8 mouse cellular contexts compared by ENCODE assay signal in the genomic region with DNA sequence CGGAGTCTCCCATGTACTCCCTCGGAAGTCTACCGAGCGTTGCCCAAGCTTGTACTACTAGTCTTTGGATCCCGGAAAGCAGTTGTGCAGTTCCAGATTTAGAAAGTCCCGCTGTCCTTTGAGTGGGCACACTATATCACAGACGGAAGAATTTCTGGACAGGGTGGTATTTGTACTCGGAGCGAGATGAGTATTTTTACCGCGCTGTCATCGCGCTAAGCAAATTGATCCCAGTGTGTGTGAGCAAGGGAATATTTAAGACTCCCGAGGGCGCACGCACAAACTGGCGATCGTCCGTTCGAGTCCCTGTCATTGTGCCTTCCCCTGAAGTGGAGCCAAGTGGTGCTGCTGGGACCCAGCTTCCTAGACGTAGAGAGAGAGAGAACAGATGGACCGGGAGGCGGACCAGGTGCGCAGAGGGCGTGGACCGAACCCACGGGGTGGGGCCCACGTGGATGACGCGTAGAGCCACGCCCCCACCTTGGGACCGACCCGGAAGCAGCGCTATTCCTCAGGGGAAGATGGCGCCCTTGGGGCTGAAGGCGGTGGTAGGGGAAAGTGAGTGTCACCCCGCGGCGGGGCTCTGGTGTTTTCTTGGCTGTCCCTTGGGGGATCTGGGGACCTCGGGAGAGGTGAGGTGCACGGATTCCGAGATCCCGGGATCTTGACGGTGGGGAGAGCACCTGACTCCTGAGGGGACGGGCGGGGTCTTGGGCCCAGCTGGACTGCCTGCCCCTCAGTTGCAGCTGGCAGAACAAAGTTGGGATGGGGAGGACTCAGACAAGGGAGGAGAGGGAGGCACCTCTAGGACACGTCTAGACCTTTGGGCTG. TPM values are rescaled to one million over a fixed set of nuclear protein-coding genes. Genes with fewer than 3 reads are reported as not detected.
DNase-seq lines count a peak whose midpoint lies in the region; ATAC-seq and TF ChIP-seq lines count a peak whose summit lies in the region.

Gene Stxbp2 (plus strand): TSS at position 309 of the 831 bp plus-strand sequence.

- no peak for TF ChIP-seq CTCF in C2C12 (IDR thresholded peaks at IDR 0.05; ENCODE audit: control insufficient read depth, insufficient read depth, insufficient read length)
- TF ChIP-seq CTCF in heart, postnatal 0 days (IDR thresholded peaks at IDR 0.05; ENCODE audit: low read depth): no peak
- TF ChIP-seq CTCF in liver, postnatal 0 days (IDR thresholded peaks at IDR 0.05; ENCODE audit: low read depth): no peak
- TF ChIP-seq CTCF in testis, adult 2 months (IDR thresholded peaks at IDR 0.05; ENCODE audit: control insufficient read depth, insufficient read depth, insufficient replicate concordance, low read depth, low read length): no peak

- H3K4me3 ChIP-seq in C2C12 (ENCODE audit: insufficient read depth, poor library complexity, severe bottlenecking): peak within 1 kb of the TSS; percentile 34
- H3K4me3 ChIP-seq in heart, postnatal 0 days (ENCODE audit: low read depth, low read length): peak within 1 kb of the TSS; percentile 55
- H3K4me3 ChIP-seq in liver, postnatal 0 days (ENCODE audit: low read depth, low read length): peak within 1 kb of the TSS; percentile 67
- peak within 1 kb of the TSS; percentile 40 for H3K4me3 ChIP-seq in neural tube, embryonic 12.5 days
- H3K4me3 ChIP-seq in testis, adult 2 months (ENCODE audit: control insufficient read depth, low read depth, low read length): peak within 1 kb of the TSS; percentile 73

- peak; percentile 61 for DNase-seq in adrenal gland, adult 8-10 months
- peak; percentile 69 for DNase-seq in embryo, embryonic 9.5 days (ENCODE audit: extremely low spot score)
- DNase-seq in heart, postnatal 0 days (ENCODE audit: low spot score): peak; percentile 25
- peak; percentile 83 to 90 for DNase-seq in kidney, postnatal 4 days
- peak; percentile 91 for DNase-seq in liver, postnatal 0 days

- H3K27me3 ChIP-seq in C2C12 (ENCODE audit: control insufficient read depth, insufficient read depth, insufficient read length): peaks cover 15% of the 10 kb centered on the region
- H3K27me3 ChIP-seq in heart, postnatal 0 days (ENCODE audit: control insufficient read depth, insufficient read depth, low read length): no peaks in the 10 kb centered on the region
- no peaks in the 10 kb centered on the region for H3K27me3 ChIP-seq in liver, postnatal 0 days (ENCODE audit: insufficient read depth, low read length)
- H3K27me3 ChIP-seq in neural tube, embryonic 12.5 days (replicated peaks): peaks cover 4% of the 10 kb centered on the region; the same call in 1 of the 2 replicates
- H3K27me3 ChIP-seq in testis, adult 2 months (ENCODE audit: control insufficient read depth, insufficient read depth, low read length): no peaks in the 10 kb centered on the region

- no peaks in the 10 kb centered on the region for H3K9me3 ChIP-seq in heart, postnatal 0 days (replicated peaks; ENCODE audit: control insufficient read depth, low read length)
- no peaks in the 10 kb centered on the region for H3K9me3 ChIP-seq in liver, postnatal 0 days (ENCODE audit: low read length)
- no peaks in the 10 kb centered on the region for H3K9me3 ChIP-seq in neural tube, embryonic 12.5 days

- no peaks in the 10 kb centered on the region for H3K79me2 ChIP-seq in C2C12 (ENCODE audit: control insufficient read depth, insufficient read depth)

- 0 out of 2 replicates have a peak, but pooled peaks cover 7% of the 10 kb centered on the region for H3K4me1 ChIP-seq in heart, postnatal 0 days (ENCODE audit: control insufficient read depth, insufficient read depth)
- peaks cover 17% of the 10 kb centered on the region for H3K4me1 ChIP-seq in liver, postnatal 0 days (ENCODE audit: insufficient read depth)
- H3K4me1 ChIP-seq in neural tube, embryonic 12.5 days: peaks cover 7% of the 10 kb centered on the region; the same call in 1 of the 2 replicates
- H3K4me1 ChIP-seq in testis, adult 2 months (ENCODE audit: control insufficient read depth, insufficient read depth, low read length): peaks cover 4% of the 10 kb centered on the region; the same call in 1 of the 2 replicates

- peak within 1 kb of the TSS; percentile 56 for H3K9ac ChIP-seq in heart, postnatal 0 days (replicated peaks; ENCODE audit: low read depth, low read length)
- H3K9ac ChIP-seq in liver, postnatal 0 days (replicated peaks): peak within 1 kb of the TSS; percentile 66
- peak within 1 kb of the TSS; percentile 44 for H3K9ac ChIP-seq in neural tube, embryonic 12.5 days

- no peak within 1 kb of the TSS for H3K27ac ChIP-seq in heart, postnatal 0 days (ENCODE audit: low read depth)
- H3K27ac ChIP-seq in liver, postnatal 0 days (ENCODE audit: low read depth): peak within 1 kb of the TSS; percentile 42
- no peak within 1 kb of the TSS for H3K27ac ChIP-seq in neural tube, embryonic 12.5 days
- H3K27ac ChIP-seq in testis, adult 2 months (ENCODE audit: control insufficient read depth, insufficient read depth, low read depth, low read length): no peak within 1 kb of the TSS

- H3ac ChIP-seq in C2C12 (ENCODE audit: control insufficient read depth, insufficient read length, low read depth): peak within 1 kb of the TSS; percentile 55

- peak; percentile 64 for TF ChIP-seq POLR2A in testis, adult 2 months (IDR thresholded peaks at IDR 0.05; ENCODE audit: control insufficient read depth, low read depth, low read length)

- H3K36me3 ChIP-seq in C2C12 (ENCODE audit: control insufficient read depth, insufficient read depth): no peaks in the 10 kb centered on the region
- no peaks in the 10 kb centered on the region for H3K36me3 ChIP-seq in heart, postnatal 0 days (replicated peaks; ENCODE audit: control insufficient read depth, insufficient read depth, low read length)
- H3K36me3 ChIP-seq in liver, postnatal 0 days (replicated peaks; ENCODE audit: insufficient read depth, low read length): peaks cover 32% of the 10 kb centered on the region
- H3K36me3 ChIP-seq in neural tube, embryonic 12.5 days: no peaks in the 10 kb centered on the region
- no peaks in the 10 kb centered on the region for H3K36me3 ChIP-seq in testis, adult 2 months (ENCODE audit: control insufficient read depth, insufficient read depth, low read length)

- ATAC-seq in heart, postnatal 0 days (ENCODE audit: insufficient read depth, low read depth): peak; percentile 84
- peak; percentile 97 for ATAC-seq in liver, postnatal 0 days
- ATAC-seq in neural tube, embryonic 12.5 days (ENCODE audit: low FRiP score, low read depth): peak; percentile 68

- H3K4me2 ChIP-seq in heart, postnatal 0 days (ENCODE audit: low read depth, low read length): peak within 1 kb of the TSS; percentile 76
- H3K4me2 ChIP-seq in liver, postnatal 0 days (ENCODE audit: low read depth, low read length): peak within 1 kb of the TSS; percentile 68
- peak within 1 kb of the TSS; percentile 68 for H3K4me2 ChIP-seq in neural tube, embryonic 12.5 days (replicated peaks)

- H3K79me3 ChIP-seq in C2C12 (ENCODE audit: low read depth): no peaks in the 10 kb centered on the region

- WGBS in heart, postnatal 0 days: 3% methylated on average over 47 of the region's 47 CpGs
- 4% methylated on average over 44 of the region's 47 CpGs for WGBS in liver, postnatal 0 days (ENCODE audit: insufficient replicate concordance)
- WGBS in neural tube, embryonic 12.5 days: 5% methylated on average over 47 of the region's 47 CpGs

- no peak for TF ChIP-seq EP300 in heart, postnatal 0 days (IDR thresholded peaks at IDR 0.05; ENCODE audit: low read depth)
- TF ChIP-seq EP300 in liver, postnatal 0 days (IDR thresholded peaks at IDR 0.05; ENCODE audit: low read depth): no peak

TF ChIP-seq in C2C12, 6 proteins besides CTCF, POLR2A, EP300 and RAD21:
- no peak for TF ChIP-seq FOSL1 (IDR thresholded peaks at IDR 0.05; ENCODE audit: insufficient read depth, low read length, poor library complexity, severe bottlenecking)
- TF ChIP-seq MYOD1 (IDR thresholded peaks at IDR 0.05; ENCODE audit: control insufficient read depth, insufficient read length, low read depth): no peak
- TF ChIP-seq CEBPB (IDR thresholded peaks at IDR 0.05; ENCODE audit: low read depth): no peak
- no peak for TF ChIP-seq MYOG (IDR thresholded peaks at IDR 0.05; ENCODE audit: control insufficient read depth, extremely low read depth, insufficient read length)
- no peak for TF ChIP-seq MAX (IDR thresholded peaks at IDR 0.05)
- no peak for TF ChIP-seq USF1 (IDR thresholded peaks at IDR 0.05; ENCODE audit: low read depth)

RNA-seq across cellular contexts. Expression of gene Stxbp2, which starts in this region (rescaled TPM):
- polyA plus RNA-seq in C2C12 (2012; fragmentation: generic; extraction: Trizol): 8.9 TPM
- 100 to 1,000 TPM in 2 of 4 experiments, 10 to 100 TPM in 2; 76.2 to 107 (median 99.8) TPM for total RNA-seq in adrenal gland, adult 8-10 months (2022)
- 15.2 and 30.5 TPM in 2 replicates for total RNA-seq in heart, postnatal 0 days (2014; rRNA removed; ENCODE audit: low replicate concordance)
- 13.8 and 14.5 TPM in 2 replicates for polyA plus RNA-seq in heart, postnatal 0 days (2015; fragmentation: Nextera tagmentation; extraction: Ambion mirVana)
- 40.5 and 46.9 TPM in 2 replicates for polyA plus RNA-seq in liver, postnatal 0 days (2015; fragmentation: Nextera tagmentation; extraction: Ambion mirVana)
- polyA plus RNA-seq in neural tube, embryonic 12.5 days (2016; fragmentation: Nextera tagmentation; extraction: Ambion mirVana): 24.5 and 26.5 TPM in 2 replicates
- polyA plus RNA-seq in testis, adult 2 months (2012; rRNA removed): 81.4 and 134 TPM in 2 replicates

Comparison
In these comparisons a context has a peak if more than half of its experiments do, and no peak if none do; other contexts are left out.
1. DNase-seq: peak in every context shown above with its lines; median percentile 91 in liver, postnatal 0 days; 86 in kidney, postnatal 4 days; 69 in embryo, embryonic 9.5 days; 61 in adrenal gland, adult 8-10 months; 25 in heart, postnatal 0 days.